Mouse (Mus musculus): ENCODE results near the gene Rab3il1.

DNA sequence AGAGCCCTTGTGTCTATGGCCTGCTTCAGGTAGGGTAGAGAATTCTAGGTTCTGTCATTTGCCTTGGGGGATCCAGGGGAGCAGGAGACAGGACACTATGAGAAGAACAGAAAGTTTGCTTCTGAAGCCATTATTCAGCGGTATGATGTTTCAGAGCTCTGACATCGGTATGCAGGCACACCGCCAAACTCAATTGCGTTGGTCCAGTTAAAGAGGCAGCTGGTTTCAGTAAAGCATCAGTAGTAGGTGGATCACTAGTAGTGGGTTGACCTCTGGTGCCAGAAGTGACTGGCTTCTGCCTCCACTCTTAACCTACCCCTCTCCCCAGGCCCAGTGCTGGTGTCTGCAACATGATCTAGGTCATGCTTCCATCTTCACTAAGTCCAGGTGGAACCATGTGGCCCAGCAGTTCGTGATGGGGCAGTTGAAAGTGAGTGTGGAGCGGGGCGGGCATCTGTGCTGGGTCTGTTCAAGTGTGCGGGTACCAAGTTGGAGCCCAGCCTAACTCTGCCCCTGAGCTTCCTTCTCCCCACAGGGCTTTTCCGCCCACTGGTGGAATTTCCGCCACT lies 52.3 kb downstream of the Rab3il1 start:
- TF ChIP-seq CTCF (IDR thresholded peaks at IDR 0.05; ENCODE audit: control insufficient read depth, insufficient read depth, insufficient read length) (no peak), USF1 (IDR thresholded peaks at IDR 0.05; ENCODE audit: low read depth) (no peak), MYOG (IDR thresholded peaks at IDR 0.05; ENCODE audit: control insufficient read depth, extremely low read depth, insufficient read length) (no peak), CEBPB (IDR thresholded peaks at IDR 0.05; ENCODE audit: low read depth) (no peak), MAX (IDR thresholded peaks at IDR 0.05) (no peak), FOSL1 (IDR thresholded peaks at IDR 0.05; ENCODE audit: insufficient read depth, low read length, poor library complexity, severe bottlenecking) (no peak), MYOD1 (IDR thresholded peaks at IDR 0.05; ENCODE audit: control insufficient read depth, insufficient read length, low read depth) (no peak)

Data from C2C12 (cell line).